Mouse (Mus musculus): ENCODE measurements around the gene Slc35f5. TPM values are rescaled to one million over a fixed set of nuclear protein-coding genes. Genes with fewer than 3 reads are reported as not detected.
A peak's percentile ranks its signal among the peaks of the same experiment; 100 is the strongest.

The Slc35f5 gene
- total and polyA plus RNA-seq, 3 experiments, result 5.8 to 7.0 TPM; not detected in 1

GRCm38 (mm10) chr1:125560259-125561192 is at the start of gene Slc35f5 (continued):
- 0 out of 2 replicates have a peak, but pooled peaks have one; percentile 34 for TF ChIP-seq TCF12 (IDR thresholded peaks at IDR 0.05; ENCODE audit: low read depth, low read length)
- peak; percentile 93 for TF ChIP-seq ELF1 (IDR thresholded peaks at IDR 0.05; ENCODE audit: low read depth, low read length)
- peak; percentile 45; the same call in 1 of the 2 replicates for TF ChIP-seq ETS1 (IDR thresholded peaks at IDR 0.05; ENCODE audit: low read depth, low read length)
- peak; percentile 91 for TF ChIP-seq SIN3A (IDR thresholded peaks at IDR 0.05; ENCODE audit: low read length)

- Histone ChIP-seq H3K27ac (ENCODE audit: control insufficient read depth, low read depth, low read length) (no peak overlapping the region), H3K36me3 (ENCODE audit: control insufficient read depth in 1 of 2, insufficient read depth in 2 of 2, low read length in 2 of 2) (no peaks in the 10 kb centered on the region), H3K9ac (ENCODE audit: control insufficient read depth, low read depth, low read length, poor library complexity, severe bottlenecking) (no peak overlapping the region), H3K27me3 (ENCODE audit: control insufficient read depth in 1 of 2, insufficient read depth in 2 of 2, low read length in 2 of 2) (no peaks in the 10 kb centered on the region), H3K4me3 (ENCODE audit: control insufficient read depth in 1 of 2, insufficient read depth in 1 of 2, low read depth in 2 of 2, low read length in 2 of 2) (no peak overlapping the region), H3K4me1 (ENCODE audit: control insufficient read depth in 1 of 2, insufficient read depth in 2 of 2, low read length in 2 of 2) (no peaks in the 10 kb centered on the region), H3K9me3 (replicated peaks; ENCODE audit: insufficient read depth, low read length) (no peaks in the 10 kb centered on the region), H3K79me2 (ENCODE audit: control insufficient read depth, insufficient read depth, low read length, poor library complexity) (no peaks in the 10 kb centered on the region)
- TF ChIP-seq POLR2AphosphoS2 (IDR thresholded peaks at IDR 0.05; ENCODE audit: low read length), result no peak
- no peak for TF ChIP-seq ZMIZ1 (IDR thresholded peaks at IDR 0.05; ENCODE audit: low read depth, low read length)
- TF ChIP-seq ZNF384 (IDR thresholded peaks at IDR 0.05; ENCODE audit: low read depth, low read length), result no peak
- no peak for TF ChIP-seq TCF12 (IDR thresholded peaks at IDR 0.05; ENCODE audit: low read depth, low read length)
- no peak for TF ChIP-seq TAL1 (IDR thresholded peaks at IDR 0.05; ENCODE audit: low read length)
- no peak for TF ChIP-seq MYC (IDR thresholded peaks at IDR 0.05; ENCODE audit: low read depth, low read length)
- no peak for TF ChIP-seq CHD2 (IDR thresholded peaks at IDR 0.05; ENCODE audit: low read length)
- no peak for TF ChIP-seq BHLHE40 (IDR thresholded peaks at IDR 0.05; ENCODE audit: borderline replicate concordance, low read depth, low read length)
- TF ChIP-seq USF2 (IDR thresholded peaks at IDR 0.05; ENCODE audit: borderline replicate concordance in 1 of 2, insufficient read depth in 1 of 2, low read depth in 1 of 2, low read length in 2 of 2), result no peak
- no peak for TF ChIP-seq UBTF (IDR thresholded peaks at IDR 0.05; ENCODE audit: borderline replicate concordance, insufficient read depth, low read depth, low read length)
- no peak for TF ChIP-seq TBP (IDR thresholded peaks at IDR 0.05; ENCODE audit: low read depth, low read length)
- DNase-seq (ENCODE audit: low read depth, low spot score), result no peak
These were observed 45.7 kb upstream of the Slc35f5 start for GRCm38 (mm10) chr1:125514706-125515105.

GRCm38 (mm10) chr1:125516910-125517659 is 43.3 kb upstream of the Slc35f5 start:
- DNase-seq (ENCODE audit: low read depth, low spot score), result peak; percentile 25

More at GRCm38 (mm10) chr1:125516910-125517659, 43.3 kb upstream of the Slc35f5 start:
- no peaks in the 10 kb centered on the region for H3K4me1 ChIP-seq (ENCODE audit: control insufficient read depth in 1 of 2, insufficient read depth in 2 of 2, low read length in 2 of 2)
- H3K4me3 ChIP-seq (ENCODE audit: control insufficient read depth in 1 of 2, insufficient read depth in 1 of 2, low read depth in 2 of 2, low read length in 2 of 2), result no peak overlapping the region
- H3K27ac ChIP-seq (ENCODE audit: control insufficient read depth, low read depth, low read length), result no peak overlapping the region
- H3K9ac ChIP-seq (ENCODE audit: control insufficient read depth, low read depth, low read length, poor library complexity, severe bottlenecking), result no peak overlapping the region
- TF ChIP-seq EP300 (IDR thresholded peaks at IDR 0.05; ENCODE audit: low read depth in 1 of 2, low read length in 2 of 2) (no peak), CHD2 (IDR thresholded peaks at IDR 0.05; ENCODE audit: low read length) (no peak), MAZ (IDR thresholded peaks at IDR 0.05; ENCODE audit: low read depth, low read length) (no peak), TBP (IDR thresholded peaks at IDR 0.05; ENCODE audit: low read depth, low read length) (no peak), USF1 (IDR thresholded peaks at IDR 0.05; ENCODE audit: low read depth, low read length) (no peak), POLR2AphosphoS5 (IDR thresholded peaks at IDR 0.05; ENCODE audit: borderline replicate concordance, low read depth, low read length) (no peak), MYC (IDR thresholded peaks at IDR 0.05; ENCODE audit: low read depth, low read length) (no peak), RCOR1 (IDR thresholded peaks at IDR 0.05; ENCODE audit: low read depth, low read length) (no peak), CTCF (IDR thresholded peaks at IDR 0.05 in 2 of 3, conservative IDR thresholded peaks at IDR 0.05 in 1 of 3; ENCODE audit: control insufficient read depth in 1 of 3, insufficient read depth in 1 of 3, low read depth in 2 of 3, low read length in 3 of 3, poor library complexity in 1 of 3, severe bottlenecking in 1 of 3) (peak in 2 of 3 experiments; percentile 24 to 41; a peak in 3 of 6 replicates), ZC3H11A (IDR thresholded peaks at IDR 0.05; ENCODE audit: low read depth, low read length) (no peak), TCF12 (IDR thresholded peaks at IDR 0.05; ENCODE audit: low read depth, low read length) (no peak), SMC3 (IDR thresholded peaks at IDR 0.05; ENCODE audit: low read depth, low read length) (peak; percentile 23; the same call in 1 of the 2 replicates), RAD21 (IDR thresholded peaks at IDR 0.05; ENCODE audit: low read depth, low read length) (no peak; the same call in 1 of the 2 replicates)
- no peaks in the 10 kb centered on the region for H3K9me3 ChIP-seq (replicated peaks; ENCODE audit: insufficient read depth, low read length)
- no peaks in the 10 kb centered on the region for H3K36me3 ChIP-seq (ENCODE audit: control insufficient read depth in 1 of 2, insufficient read depth in 2 of 2, low read length in 2 of 2)
- no peaks in the 10 kb centered on the region for H3K79me2 ChIP-seq (ENCODE audit: control insufficient read depth, insufficient read depth, low read length, poor library complexity)
- H3K27me3 ChIP-seq (ENCODE audit: control insufficient read depth in 1 of 2, insufficient read depth in 2 of 2, low read length in 2 of 2), result no peaks in the 10 kb centered on the region
